Mouse (Mus musculus) adrenal gland, postnatal 36 days (tissue): Measurements from ENCODE around the gene Sv2a. TPM values are rescaled to one million over a fixed set of nuclear protein-coding genes. Genes with fewer than 3 reads are reported as not detected.
A peak's percentile ranks its signal among the peaks of the same experiment; 100 is the strongest.

Experiments used
- DNase-seq, 2 experiments: peaks; one replicate each; pipeline ENCODE4 v3.0.0; 2021; ENCODE audit warnings: mixed read lengths in 1 of 2
- total RNA-seq, 2 experiments: library from RNA; stranded (reverse); gene quantifications; 2 replicates each; pipeline ENCODE4 v1.2.3; 2021

Gene Sv2a
- total RNA-seq, 2 experiments from 2014 or later, result 5.5 to 7.5 TPM

- peak; percentile 86 to 88 for DNase-seq
Measured at GRCm38 (mm10) chr3:96220765-96221639, 40.1 kb downstream of the Sv2a start, which contains the start of the genes Hist2h2ac and Hist2h2be. Gene Hist2h2ac, minus strand, starts transcription at chr3:96220880. Gene Hist2h2be, plus strand, starts transcription at chr3:96221119.

- DNase-seq, result peak; percentile 30 to 31
Measured at GRCm38 (mm10) chr3:96221640-96222038, 40.7 kb downstream of the Sv2a start.

GRCm38 (mm10) chr3:96222774-96223173 lies 41.8 kb downstream of the Sv2a start:
- no peak for DNase-seq

- DNase-seq, result no peak
Measured at GRCm38 (mm10) chr3:96225421-96225820, 44.5 kb downstream of the Sv2a start.

DNA sequence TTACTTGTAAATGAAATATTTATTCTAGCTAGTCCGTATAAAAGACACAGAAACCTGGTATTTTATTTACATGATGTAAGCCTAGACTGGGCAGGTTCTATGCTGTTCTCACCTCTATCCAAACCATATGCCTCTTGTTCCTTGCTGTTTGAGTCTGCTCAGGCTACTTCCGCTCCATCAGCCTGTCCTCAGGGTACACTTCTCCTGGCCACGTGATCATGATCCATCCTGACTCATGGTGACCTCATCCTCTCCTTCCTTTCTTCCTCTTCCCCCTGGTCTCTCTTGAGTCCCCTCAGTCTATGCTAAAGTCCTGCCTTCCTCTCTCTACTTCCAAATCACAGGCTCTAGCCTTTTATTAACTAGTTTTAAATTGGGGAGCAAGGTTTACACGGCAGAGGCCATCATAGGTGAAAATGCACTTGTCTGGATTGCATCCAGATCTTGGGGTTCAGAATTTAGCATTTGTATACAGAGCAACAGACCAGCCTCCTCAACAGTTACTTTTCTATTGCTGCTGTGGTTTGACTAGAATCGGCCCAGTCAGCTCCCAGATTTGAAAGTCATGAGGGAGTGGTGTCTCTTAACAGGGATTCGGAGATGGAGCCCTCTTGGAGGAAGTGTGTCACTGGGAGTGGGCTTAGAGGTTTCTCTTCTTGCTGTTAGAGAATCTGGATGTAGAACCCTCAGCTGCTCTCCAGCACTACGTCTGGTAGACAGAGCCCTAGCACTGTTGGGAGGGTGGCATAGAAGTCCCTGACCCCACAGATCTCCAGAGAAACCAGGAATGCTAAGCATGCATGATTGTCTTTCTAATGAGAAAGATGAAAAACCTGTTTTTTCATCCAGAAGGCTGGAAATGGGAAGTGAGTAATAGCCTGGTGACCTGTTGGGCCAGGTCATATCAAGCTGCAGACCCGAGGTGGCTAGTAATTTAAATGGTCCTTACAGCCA lies 46.0 kb downstream of the Sv2a start:
- DNase-seq, result peak; percentile 44 to 56

DNA sequence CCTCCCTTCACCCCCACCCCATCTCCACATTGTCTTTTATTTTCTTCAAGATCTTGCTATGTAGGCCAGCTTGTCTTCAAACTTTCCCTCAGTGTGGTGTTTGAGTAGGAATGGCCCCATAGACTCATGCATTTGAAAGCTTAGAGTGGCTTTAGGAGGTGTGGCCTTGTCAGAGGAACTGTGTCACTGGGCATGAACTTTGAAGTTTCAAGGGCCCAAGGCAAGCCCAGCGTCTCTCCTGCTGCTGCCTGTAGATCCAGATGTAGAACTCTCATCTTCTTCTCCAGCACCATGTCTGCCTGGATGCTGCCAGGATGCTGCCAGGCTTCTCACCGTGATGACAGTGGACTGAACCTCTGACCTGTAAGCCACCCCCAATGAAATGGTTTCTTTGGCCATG lies 47.9 kb downstream of the Sv2a start:
- peak; percentile 48 to 51 for DNase-seq

- DNase-seq, result no peak
Measured at GRCm38 (mm10) chr3:96230404-96230803, 49.5 kb downstream of the Sv2a start.

DNA sequence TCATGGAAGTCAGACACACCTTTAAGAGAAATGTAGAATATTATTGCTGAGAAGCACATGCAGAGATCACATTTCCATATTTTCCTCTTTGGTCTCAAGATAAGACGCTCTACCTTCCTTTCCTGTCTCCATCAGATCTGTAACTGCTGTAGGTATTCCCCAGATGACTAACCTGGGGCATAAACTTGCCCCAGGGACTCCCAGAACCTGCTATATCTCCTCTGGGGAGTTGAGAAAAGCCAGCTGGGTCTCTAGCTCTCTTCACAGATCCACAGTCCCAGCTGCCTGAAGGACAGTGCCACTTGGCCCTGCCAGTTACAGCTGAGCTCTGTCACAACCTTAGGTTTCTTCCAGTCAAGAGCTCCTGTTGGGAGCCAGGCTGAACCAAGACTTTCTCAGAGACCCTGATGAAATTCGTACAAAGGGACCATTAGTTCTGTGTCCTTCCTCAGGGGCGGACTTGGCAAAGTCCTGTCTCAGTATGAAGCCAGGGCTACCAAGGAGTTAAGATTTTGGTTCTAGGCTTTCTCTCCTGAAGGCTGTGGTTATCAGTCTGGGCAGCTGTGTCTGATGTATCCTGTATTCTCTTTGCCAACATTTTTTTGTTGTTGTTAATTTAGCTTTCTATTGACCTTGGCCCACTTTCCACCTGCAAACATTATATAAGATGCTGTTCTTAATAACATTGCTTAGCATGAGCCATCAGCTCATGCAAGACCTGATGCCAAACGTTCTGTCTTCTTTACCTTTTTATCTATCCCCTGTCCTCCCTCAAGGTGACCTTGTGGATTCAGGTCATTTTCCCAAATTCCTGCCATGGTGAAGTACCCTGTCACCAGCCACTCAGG lies 50.2 kb downstream of the Sv2a start:
- DNase-seq, result peak; percentile 40 to 46

DNA sequence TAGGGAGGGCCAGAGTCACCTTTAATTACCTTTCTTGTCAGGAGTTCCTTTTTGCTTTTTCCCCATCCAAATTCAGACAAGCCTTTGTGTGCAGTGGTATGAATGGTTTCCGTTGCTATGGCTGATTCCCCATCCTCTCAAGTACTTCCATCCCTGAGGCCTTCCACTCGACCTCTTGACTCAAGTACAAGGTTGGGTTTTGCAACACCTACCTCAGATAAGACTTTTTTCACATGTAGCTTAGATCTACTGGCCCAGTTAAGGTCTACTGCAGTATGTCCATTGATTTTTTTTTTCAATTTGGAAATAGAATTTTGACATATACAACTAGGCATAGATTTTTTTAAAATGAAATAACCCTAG lies 50.8 kb downstream of the Sv2a start:
- no peak for DNase-seq

GRCm38 (mm10) chr3:96234914-96235313 lies 54.0 kb downstream of the Sv2a start:
- DNase-seq, result no peak

GRCm38 (mm10) chr3:96235836-96236235 lies 54.9 kb downstream of the Sv2a start:
- DNase-seq, result no peak

GRCm38 (mm10) chr3:96236834-96237334 lies 55.9 kb downstream of the Sv2a start:
- no peak for DNase-seq

DNA sequence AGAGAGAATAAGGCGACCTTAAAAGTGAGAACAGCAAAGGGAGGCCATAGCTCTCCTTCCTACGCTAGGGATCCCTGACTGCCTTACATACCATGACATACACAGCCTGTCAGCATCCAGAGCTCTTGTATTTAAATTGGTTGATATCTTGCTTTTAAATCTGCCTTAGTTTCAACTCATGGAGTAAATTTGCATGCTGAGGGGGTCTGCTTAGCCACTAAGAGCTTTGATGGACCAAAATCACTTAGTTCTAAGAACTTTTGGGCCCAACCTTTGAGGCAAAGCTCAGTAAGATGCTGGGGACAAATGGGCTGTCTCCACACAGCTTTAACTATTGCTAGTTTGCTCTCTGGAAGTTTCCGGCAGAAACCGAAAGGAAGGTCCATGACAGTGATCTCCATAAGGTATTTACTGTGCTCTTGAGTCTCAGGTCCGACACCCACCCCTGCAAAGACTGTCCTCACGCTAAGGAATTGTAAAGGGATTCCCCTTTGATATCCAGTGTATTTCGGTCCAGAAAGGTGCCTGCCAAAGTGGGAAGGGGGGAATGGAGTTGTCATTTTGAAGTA lies 56.5 kb downstream of the Sv2a start:
- DNase-seq, result no peak

DNA sequence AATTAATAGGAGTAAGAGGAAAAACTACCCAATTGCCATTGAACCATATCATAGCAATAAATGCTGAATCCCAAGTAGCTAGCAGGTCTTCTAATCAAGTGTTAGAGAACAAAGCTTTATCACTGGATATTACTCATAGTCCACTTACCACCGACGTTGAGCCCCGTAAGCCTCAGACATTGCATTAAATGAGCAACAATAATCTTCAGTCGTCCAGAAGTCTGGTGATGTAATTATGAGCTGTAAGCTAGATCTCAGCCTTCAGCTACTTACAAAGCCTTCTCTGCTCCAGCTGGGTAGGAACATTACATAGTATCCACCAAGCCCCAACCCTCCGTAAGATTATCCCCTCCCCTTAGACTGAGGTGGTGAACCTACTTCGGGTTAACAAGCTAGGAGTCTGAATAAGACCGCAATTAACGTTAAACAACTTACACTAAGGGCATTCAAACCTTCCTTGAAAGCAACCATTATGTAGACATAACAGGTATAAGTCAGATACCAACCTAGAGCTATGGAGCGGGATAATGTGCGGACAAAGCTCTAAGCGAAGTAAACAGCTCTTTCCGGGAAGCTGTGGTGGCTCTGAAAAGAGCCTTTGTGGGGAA lies 57.1 kb downstream of the Sv2a start:
- DNase-seq, result no peak

GRCm38 (mm10) chr3:96238954-96239793 lies 58.2 kb downstream of the Sv2a start, which contains the start of gene Hist2h3c2:
Gene Hist2h3c2, minus strand, starts transcription at chr3:96239127.
- DNase-seq, result peak; percentile 30 to 55

GRCm38 (mm10) chr3:96239949-96240798 lies 59.2 kb downstream of the Sv2a start, which contains the start of gene Hist2h2aa2:
Gene Hist2h2aa2, minus strand, starts transcription at chr3:96240276.
- peak; percentile 91 to 96 for DNase-seq

DNA sequence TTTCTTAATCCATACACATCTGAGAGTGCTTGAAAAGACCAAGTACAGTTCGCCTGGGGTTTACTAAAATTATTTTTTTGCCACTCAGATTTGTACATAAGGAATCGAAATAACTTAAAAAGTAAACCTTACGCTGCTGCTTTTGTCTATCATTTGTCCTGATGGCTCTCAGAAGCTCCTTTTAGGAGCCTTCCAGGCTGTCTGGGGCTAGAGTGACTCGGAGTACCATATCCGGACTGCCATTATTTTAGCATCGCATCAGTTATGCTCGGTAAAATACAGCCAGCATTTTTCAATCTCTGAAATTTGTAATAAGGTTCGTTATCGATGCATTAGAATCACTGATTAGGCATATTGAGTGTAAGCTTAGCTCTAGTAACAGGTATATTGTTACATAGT lies 59.8 kb downstream of the Sv2a start:
- DNase-seq, result no peak

DNA sequence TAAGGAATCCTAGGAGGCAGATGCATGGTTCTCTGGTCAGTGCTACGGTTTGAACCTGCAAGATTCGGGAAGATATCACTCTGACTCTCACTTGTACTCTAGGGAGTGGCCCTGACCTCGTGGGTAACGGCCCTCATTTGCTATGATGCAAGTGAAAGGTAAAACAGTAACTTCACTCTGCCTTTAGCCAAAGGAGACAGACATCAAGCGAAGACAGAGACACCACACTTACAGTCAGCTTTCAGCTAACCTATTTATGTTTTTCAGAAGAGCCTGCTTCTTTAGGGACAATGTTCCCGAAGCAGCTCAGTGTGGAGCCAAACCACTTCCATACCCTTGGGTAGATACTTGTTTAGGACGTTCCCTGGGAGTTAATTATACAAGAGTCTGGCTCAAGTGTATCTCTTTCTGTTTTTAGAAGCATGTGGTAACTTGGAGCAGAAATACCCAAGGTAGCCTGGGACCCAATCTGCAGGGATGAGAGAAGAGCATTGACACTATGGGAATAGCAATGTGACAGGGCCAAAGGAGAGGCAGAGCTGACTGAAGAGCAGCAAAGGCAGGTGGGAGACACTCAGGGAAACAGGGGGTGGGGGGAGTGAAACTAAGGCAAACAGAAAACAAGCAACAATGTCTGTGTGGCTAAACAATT lies 63.1 kb downstream of the Sv2a start:
- DNase-seq, result no peak
